Mouse (Mus musculus): Measurements from ENCODE around the gene Bcdin3d. TPM values are rescaled to one million over a fixed set of nuclear protein-coding genes. Genes with fewer than 3 reads are reported as not detected.
A peak's percentile ranks its signal among the peaks of the same experiment; 100 is the strongest.

The Bcdin3d gene
- polyA plus RNA-seq, 1 experiment from 2014 or later: 18.1 TPM

GRCm38 (mm10) chr15:99440112-99440815 lies 34.3 kb downstream of the Bcdin3d start:
- peak; percentile 54 for DNase-seq (ENCODE audit: low spot score)
- H3K4me1 ChIP-seq (ENCODE audit: control insufficient read depth, insufficient read depth, low read length): peaks cover 21% of the 10 kb centered on the region
- no peaks in the 10 kb centered on the region for H3K9me3 ChIP-seq (ENCODE audit: control insufficient read depth, low read length)
- 53% methylated on average over 2 of the region's 2 CpGs for WGBS
- ATAC-seq (ENCODE audit: insufficient read depth, low FRiP score, low TSS enrichment): no peak
- no peaks in the 10 kb centered on the region for H3K27me3 ChIP-seq (ENCODE audit: control insufficient read depth, insufficient read depth, low read length)
- peak overlapping the region; percentile 2; the same call in 1 of the 2 replicates for H3K9ac ChIP-seq (ENCODE audit: low read length)
- H3K36me3 ChIP-seq (ENCODE audit: control insufficient read depth, insufficient read depth, low read length): no peaks in the 10 kb centered on the region; the same call in 1 of the 2 replicates
- H3K27ac ChIP-seq (ENCODE audit: low read depth, low read length): peak overlapping the region; percentile 51; the same call in 1 of the 2 replicates
- no peak overlapping the region for H3K4me3 ChIP-seq (ENCODE audit: low read depth, low read length)
- no peak overlapping the region for H3K4me2 ChIP-seq (ENCODE audit: low read depth)

GRCm38 (mm10) chr15:99438966-99439698 lies 35.4 kb downstream of the Bcdin3d start:
- Histone ChIP-seq H3K4me2 (ENCODE audit: low read depth) (no peak overlapping the region), H3K9me3 (ENCODE audit: control insufficient read depth, low read length) (no peaks in the 10 kb centered on the region), H3K36me3 (ENCODE audit: control insufficient read depth, insufficient read depth, low read length) (no peaks in the 10 kb centered on the region; the same call in 1 of the 2 replicates), H3K4me1 (ENCODE audit: control insufficient read depth, insufficient read depth, low read length) (peaks cover 21% of the 10 kb centered on the region), H3K27me3 (ENCODE audit: control insufficient read depth, insufficient read depth, low read length) (no peaks in the 10 kb centered on the region), H3K27ac (ENCODE audit: low read depth, low read length) (no peak overlapping the region), H3K4me3 (ENCODE audit: low read depth, low read length) (no peak overlapping the region), H3K9ac (ENCODE audit: low read length) (no peak overlapping the region)
- DNase-seq (ENCODE audit: low spot score) (peak; percentile 5), ATAC-seq (ENCODE audit: insufficient read depth, low FRiP score, low TSS enrichment) (no peak)
- 83% methylated on average over 8 of the region's 8 CpGs for WGBS

- 92% methylated on average over 12 of the region's 12 CpGs for WGBS
- ATAC-seq (ENCODE audit: insufficient read depth, low FRiP score, low TSS enrichment) (no peak), DNase-seq (ENCODE audit: low spot score) (no peak)
- Histone ChIP-seq H3K36me3 (ENCODE audit: control insufficient read depth, insufficient read depth, low read length) (peaks cover 17% of the 10 kb centered on the region), H3K4me1 (ENCODE audit: control insufficient read depth, insufficient read depth, low read length) (peaks cover 10% of the 10 kb centered on the region; the same call in 1 of the 2 replicates), H3K4me2 (ENCODE audit: low read depth) (no peak overlapping the region), H3K4me3 (ENCODE audit: low read depth, low read length) (no peak overlapping the region), H3K27ac (ENCODE audit: low read depth, low read length) (no peak overlapping the region), H3K27me3 (ENCODE audit: control insufficient read depth, insufficient read depth, low read length) (no peaks in the 10 kb centered on the region), H3K9ac (ENCODE audit: low read length) (no peak overlapping the region), H3K9me3 (ENCODE audit: control insufficient read depth, low read length) (no peaks in the 10 kb centered on the region)
These were observed 40.6 kb downstream of the Bcdin3d start for GRCm38 (mm10) chr15:99433913-99434312.

GRCm38 (mm10) chr15:99433081-99433718 lies 41.3 kb downstream of the Bcdin3d start:
- WGBS: 95% methylated on average over 16 of the region's 16 CpGs

GRCm38 (mm10) chr15:99431967-99432366 lies 42.6 kb downstream of the Bcdin3d start:
- no peak for ATAC-seq (ENCODE audit: insufficient read depth, low FRiP score, low TSS enrichment)
- Histone ChIP-seq H3K4me2 (ENCODE audit: low read depth) (no peak overlapping the region), H3K9ac (ENCODE audit: low read length) (no peak overlapping the region), H3K27ac (ENCODE audit: low read depth, low read length) (no peak overlapping the region), H3K27me3 (ENCODE audit: control insufficient read depth, insufficient read depth, low read length) (no peaks in the 10 kb centered on the region), H3K4me1 (ENCODE audit: control insufficient read depth, insufficient read depth, low read length) (0 out of 2 replicates have a peak, but pooled peaks cover 2% of the 10 kb centered on the region), H3K9me3 (ENCODE audit: control insufficient read depth, low read length) (no peaks in the 10 kb centered on the region), H3K36me3 (ENCODE audit: control insufficient read depth, insufficient read depth, low read length) (peaks cover 22% of the 10 kb centered on the region), H3K4me3 (ENCODE audit: low read depth, low read length) (no peak overlapping the region)
- WGBS: 76% methylated on average over 8 of the region's 8 CpGs
- no peak for DNase-seq (ENCODE audit: low spot score)

More at GRCm38 (mm10) chr15:99433081-99433718, 41.3 kb downstream of the Bcdin3d start:
- no peaks in the 10 kb centered on the region for H3K9me3 ChIP-seq (ENCODE audit: control insufficient read depth, low read length)
- H3K4me3 ChIP-seq (ENCODE audit: low read depth, low read length): no peak overlapping the region
- peaks cover 4% of the 10 kb centered on the region; the same call in 1 of the 2 replicates for H3K4me1 ChIP-seq (ENCODE audit: control insufficient read depth, insufficient read depth, low read length)
- no peak for DNase-seq (ENCODE audit: low spot score)
- H3K9ac ChIP-seq (ENCODE audit: low read length): no peak overlapping the region
- no peak overlapping the region for H3K27ac ChIP-seq (ENCODE audit: low read depth, low read length)
- ATAC-seq (ENCODE audit: insufficient read depth, low FRiP score, low TSS enrichment): no peak
- H3K27me3 ChIP-seq (ENCODE audit: control insufficient read depth, insufficient read depth, low read length): no peaks in the 10 kb centered on the region
- H3K4me2 ChIP-seq (ENCODE audit: low read depth): no peak overlapping the region
- H3K36me3 ChIP-seq (ENCODE audit: control insufficient read depth, insufficient read depth, low read length): peaks cover 20% of the 10 kb centered on the region

GRCm38 (mm10) chr15:99431504-99431903 lies 43.0 kb downstream of the Bcdin3d start:
- ATAC-seq (ENCODE audit: insufficient read depth, low FRiP score, low TSS enrichment): no peak
- DNase-seq (ENCODE audit: low spot score): no peak
- H3K27ac ChIP-seq (ENCODE audit: low read depth, low read length): no peak overlapping the region
- no peaks in the 10 kb centered on the region for H3K9me3 ChIP-seq (ENCODE audit: control insufficient read depth, low read length)
- H3K4me2 ChIP-seq (ENCODE audit: low read depth): no peak overlapping the region
- H3K27me3 ChIP-seq (ENCODE audit: control insufficient read depth, insufficient read depth, low read length): no peaks in the 10 kb centered on the region
- H3K4me1 ChIP-seq (ENCODE audit: control insufficient read depth, insufficient read depth, low read length): 0 out of 2 replicates have a peak, but pooled peaks cover 2% of the 10 kb centered on the region
- peaks cover 25% of the 10 kb centered on the region for H3K36me3 ChIP-seq (ENCODE audit: control insufficient read depth, insufficient read depth, low read length)
- 87% methylated on average over 7 of the region's 7 CpGs for WGBS
- no peak overlapping the region for H3K9ac ChIP-seq (ENCODE audit: low read length)
- no peak overlapping the region for H3K4me3 ChIP-seq (ENCODE audit: low read depth, low read length)

- Histone ChIP-seq H3K27ac (ENCODE audit: low read depth, low read length) (no peak overlapping the region), H3K4me1 (ENCODE audit: control insufficient read depth, insufficient read depth, low read length) (no peaks in the 10 kb centered on the region)
These were observed 43.5 kb downstream of the Bcdin3d start for GRCm38 (mm10) chr15:99431063-99431462.

GRCm38 (mm10) chr15:99430394-99430793 lies 44.1 kb downstream of the Bcdin3d start:
- H3K27ac ChIP-seq (ENCODE audit: low read depth, low read length): no peak overlapping the region
- H3K36me3 ChIP-seq (ENCODE audit: control insufficient read depth, insufficient read depth, low read length): peaks cover 32% of the 10 kb centered on the region
- H3K9ac ChIP-seq (ENCODE audit: low read length): no peak overlapping the region

More at GRCm38 (mm10) chr15:99431063-99431462, 43.5 kb downstream of the Bcdin3d start:
- Histone ChIP-seq H3K4me3 (ENCODE audit: low read depth, low read length) (no peak overlapping the region), H3K27me3 (ENCODE audit: control insufficient read depth, insufficient read depth, low read length) (no peaks in the 10 kb centered on the region), H3K9me3 (ENCODE audit: control insufficient read depth, low read length) (no peaks in the 10 kb centered on the region), H3K4me2 (ENCODE audit: low read depth) (no peak overlapping the region), H3K9ac (ENCODE audit: low read length) (no peak overlapping the region), H3K36me3 (ENCODE audit: control insufficient read depth, insufficient read depth, low read length) (peaks cover 29% of the 10 kb centered on the region)
- ATAC-seq (ENCODE audit: insufficient read depth, low FRiP score, low TSS enrichment) (no peak), DNase-seq (ENCODE audit: low spot score) (no peak)
- WGBS: 90% methylated on average over 10 of the region's 10 CpGs

More at GRCm38 (mm10) chr15:99430394-99430793, 44.1 kb downstream of the Bcdin3d start:
- no peaks in the 10 kb centered on the region for H3K4me1 ChIP-seq (ENCODE audit: control insufficient read depth, insufficient read depth, low read length)
- no peak for DNase-seq (ENCODE audit: low spot score)
- WGBS: 89% methylated on average over 8 of the region's 8 CpGs
- no peak for ATAC-seq (ENCODE audit: insufficient read depth, low FRiP score, low TSS enrichment)
- H3K9me3 ChIP-seq (ENCODE audit: control insufficient read depth, low read length): no peaks in the 10 kb centered on the region
- H3K4me2 ChIP-seq (ENCODE audit: low read depth): no peak overlapping the region
- H3K27me3 ChIP-seq (ENCODE audit: control insufficient read depth, insufficient read depth, low read length): no peaks in the 10 kb centered on the region
- no peak overlapping the region for H3K4me3 ChIP-seq (ENCODE audit: low read depth, low read length)
